Comparison of ENCODE assay signal across 32 mouse cellular contexts in genomic region chr17:36839001-36839400, GRCm38 (mm10). TPM values are rescaled to one million over a fixed set of nuclear protein-coding genes. Genes with fewer than 3 reads are reported as not detected.
A peak's percentile ranks its signal among the peaks of the same experiment; 100 is the strongest.
DNase-seq lines count a peak whose midpoint lies in the region; ATAC-seq and TF ChIP-seq lines count a peak whose summit lies in the region.
"Had no signal": no experiment of that assay in that cellular context is flagged by ENCODE, and none has a peak within 500 bp of the region (broad histone marks: within the 10 kb centered on the region; RNA-seq: fewer than 3 reads in every experiment).

No protein-coding gene starts in this region.

- no peak overlapping the region for H3K27ac ChIP-seq in liver, postnatal 0 days (ENCODE audit: low read depth)
- H3K27ac ChIP-seq in liver, embryonic 12.5 days: no peak overlapping the region
- no peak overlapping the region for H3K27ac ChIP-seq in CH12.LX (ENCODE audit: insufficient read depth, low read depth)
- H3K27ac ChIP-seq in kidney, embryonic 14.5 days (ENCODE audit: low read depth, low read length): no peak overlapping the region
- H3K27ac ChIP-seq in hindbrain, postnatal 0 days: no peak overlapping the region
- H3K27ac ChIP-seq: embryonic facial prominence, embryonic 12.5 days; embryonic facial prominence, embryonic 15.5 days; heart, embryonic 10.5 days; heart, embryonic 13.5 days; hindbrain, embryonic 14.5 days had no signal

- WGBS in liver, postnatal 0 days (ENCODE audit: insufficient replicate concordance): 38% methylated on average over 5 of the region's 5 CpGs
- WGBS in liver, embryonic 12.5 days (ENCODE audit: insufficient replicate concordance): 36% methylated on average over 5 of the region's 5 CpGs
- WGBS in kidney, embryonic 14.5 days: 82% methylated on average over 5 of the region's 5 CpGs
- WGBS in hindbrain, postnatal 0 days: 84% methylated on average over 5 of the region's 5 CpGs

- dilution Hi-C loops in CH12.LX (cut with MboI; ENCODE audit: extremely low pct_ligation_motif_present, extremely low pct_unique_long_range_greater_than_20kb, low sequenced_read_pairs): no loop called here

- H3K4me1 ChIP-seq in liver, postnatal 0 days (ENCODE audit: insufficient read depth): peaks cover 30% of the 10 kb centered on the region
- H3K4me1 ChIP-seq in liver, embryonic 12.5 days: peaks cover 45% of the 10 kb centered on the region
- H3K4me1 ChIP-seq in CH12.LX (ENCODE audit: control insufficient read depth in 1 of 2, insufficient read depth in 2 of 2): peaks cover 8 to 44% of the 10 kb centered on the region in 2 experiments
- H3K4me1 ChIP-seq in kidney, embryonic 14.5 days (ENCODE audit: control insufficient read depth, insufficient read depth, low read length): peaks cover 18% of the 10 kb centered on the region; the same call in 1 of the 2 replicates
- peaks cover 12% of the 10 kb centered on the region for H3K4me1 ChIP-seq in hindbrain, postnatal 0 days (ENCODE audit: insufficient read depth, low read length)

- peaks cover 3% of the 10 kb centered on the region for H3K79me2 ChIP-seq in CH12.LX (replicated peaks; ENCODE audit: control insufficient read depth, extremely low read depth, insufficient read depth, poor library complexity, severe bottlenecking)

- no peak for TF ChIP-seq POLR2A in CH12.LX (IDR thresholded peaks at IDR 0.05; ENCODE audit: low read depth, low read length)

- no peaks in the 10 kb centered on the region for H3K27me3 ChIP-seq in liver, postnatal 0 days (ENCODE audit: insufficient read depth, low read length)
- H3K27me3 ChIP-seq in liver, embryonic 12.5 days (replicated peaks): peaks cover 12% of the 10 kb centered on the region; the same call in 1 of the 2 replicates
- no peaks in the 10 kb centered on the region for H3K27me3 ChIP-seq in CH12.LX (replicated peaks)
- H3K27me3 ChIP-seq in kidney, embryonic 14.5 days (ENCODE audit: control insufficient read depth, insufficient read depth, low read length): no peaks in the 10 kb centered on the region
- H3K27me3 ChIP-seq in hindbrain, postnatal 0 days (ENCODE audit: insufficient read depth, low read length): no peaks in the 10 kb centered on the region
- H3K27me3 ChIP-seq: embryonic facial prominence, embryonic 12.5 days; embryonic facial prominence, embryonic 15.5 days; heart, embryonic 13.5 days had no signal

- TF ChIP-seq RAD21 in CH12.LX (IDR thresholded peaks at IDR 0.05; ENCODE audit: low read depth, low read length): no peak

- no peaks in the 10 kb centered on the region for H3K36me3 ChIP-seq in liver, postnatal 0 days (replicated peaks; ENCODE audit: insufficient read depth, low read length)
- no peaks in the 10 kb centered on the region for H3K36me3 ChIP-seq in liver, embryonic 12.5 days
- peaks cover 6 to 36% of the 10 kb centered on the region in 2 experiments for H3K36me3 ChIP-seq in CH12.LX (replicated peaks in 1 of 2; ENCODE audit: control insufficient read depth in 1 of 2, insufficient read depth in 1 of 2, low read length in 1 of 2)
- H3K36me3 ChIP-seq in kidney, embryonic 14.5 days (ENCODE audit: control insufficient read depth, insufficient read depth, low read length): no peaks in the 10 kb centered on the region
- peaks cover 5% of the 10 kb centered on the region; the same call in 1 of the 2 replicates for H3K36me3 ChIP-seq in hindbrain, postnatal 0 days (ENCODE audit: insufficient read depth, low read length)
- H3K36me3 ChIP-seq: embryonic facial prominence, embryonic 12.5 days had no signal

- ATAC-seq in liver, postnatal 0 days: no peak
- ATAC-seq in liver, embryonic 12.5 days: no peak
- ATAC-seq in kidney, embryonic 14.5 days (ENCODE audit: low FRiP score, low TSS enrichment): no peak
- no peak for ATAC-seq in hindbrain, postnatal 0 days
- ATAC-seq: forebrain, embryonic 14.5 days; forebrain, postnatal 0 days had no signal

- DNase-seq in liver, postnatal 0 days: peak; percentile 10
- DNase-seq in A20 (ENCODE audit: low read depth, low spot score) (peak; percentile 81), CH12.LX (ENCODE audit: extremely low read depth) (peak; percentile 53)
- no peak for DNase-seq in hindbrain, postnatal 0 days (ENCODE audit: low spot score)
- DNase-seq: adrenal gland, adult 2 months; adrenal gland, postnatal 14 days; cerebellum, adult 11 months; cerebellum, adult 2 months; cerebellum, adult 9-11 months; cerebellum, postnatal 25 days; forebrain, postnatal 0 days; gastrocnemius, postnatal 25 days; heart, adult 18-20 months; heart, postnatal 14 days; heart, postnatal 4 days had no signal

- in situ Hi-C loops in CH12.LX (cut with MboI; ENCODE audit: low pct_ligation_motif_present, low pct_unique_long_range_greater_than_20kb, low sequenced_read_pairs): no loop called here

- no peak overlapping the region for H3K9ac ChIP-seq in liver, postnatal 0 days (replicated peaks)
- H3K9ac ChIP-seq in liver, embryonic 12.5 days: no peak overlapping the region
- H3K9ac ChIP-seq in CH12.LX (ENCODE audit: insufficient read depth, low read depth): no peak overlapping the region
- no peak overlapping the region for H3K9ac ChIP-seq in kidney, embryonic 14.5 days (ENCODE audit: low read depth, low read length)
- H3K9ac ChIP-seq in hindbrain, postnatal 0 days (replicated peaks; ENCODE audit: low read length): no peak overlapping the region
- H3K9ac ChIP-seq: embryonic facial prominence, embryonic 12.5 days; embryonic facial prominence, embryonic 15.5 days; forebrain, postnatal 0 days; heart, embryonic 13.5 days; hindbrain, embryonic 14.5 days had no signal

- no peak for TF ChIP-seq CTCF in liver, postnatal 0 days (IDR thresholded peaks at IDR 0.05; ENCODE audit: low read depth)
- TF ChIP-seq CTCF in CH12.LX (conservative IDR thresholded peaks at IDR 0.05 in 1 of 2, IDR thresholded peaks at IDR 0.05 in 1 of 2; ENCODE audit: low read depth in 2 of 2, low read length in 2 of 2): no peak
- TF ChIP-seq CTCF in hindbrain, postnatal 0 days (IDR thresholded peaks at IDR 0.05; ENCODE audit: low read depth): no peak

- TF ChIP-seq EP300 in liver, postnatal 0 days (IDR thresholded peaks at IDR 0.05; ENCODE audit: low read depth): no peak
- TF ChIP-seq EP300 in CH12.LX (IDR thresholded peaks at IDR 0.05; ENCODE audit: low read length): no peak

- H3K4me2 ChIP-seq in liver, postnatal 0 days (ENCODE audit: low read depth, low read length): no peak overlapping the region
- H3K4me2 ChIP-seq in liver, embryonic 12.5 days: no peak overlapping the region
- H3K4me2 ChIP-seq in CH12.LX (ENCODE audit: insufficient read depth, low read depth, poor library complexity, severe bottlenecking): peak overlapping the region; percentile 8; the same call in 1 of the 2 replicates
- no peak overlapping the region for H3K4me2 ChIP-seq in kidney, embryonic 14.5 days (replicated peaks; ENCODE audit: low read depth, low read length)
- no peak overlapping the region for H3K4me2 ChIP-seq in hindbrain, postnatal 0 days (ENCODE audit: low read depth, low read length)
- H3K4me2 ChIP-seq: embryonic facial prominence, embryonic 12.5 days; embryonic facial prominence, embryonic 15.5 days; heart, embryonic 13.5 days; hindbrain, embryonic 14.5 days had no signal

- no peak overlapping the region for H3K4me3 ChIP-seq in liver, postnatal 0 days (ENCODE audit: low read depth, low read length)
- no peak overlapping the region for H3K4me3 ChIP-seq in liver, embryonic 12.5 days
- peak overlapping the region in 1 of 3 experiments; percentile 9 for H3K4me3 ChIP-seq in CH12.LX (replicated peaks in 1 of 3; ENCODE audit: low read depth in 2 of 3, low read length in 2 of 3, poor library complexity in 1 of 3)
- no peak overlapping the region for H3K4me3 ChIP-seq in kidney, embryonic 14.5 days (ENCODE audit: low read length)
- no peak overlapping the region for H3K4me3 ChIP-seq in hindbrain, postnatal 0 days (ENCODE audit: low read length)
- H3K4me3 ChIP-seq: embryonic facial prominence, embryonic 12.5 days; embryonic facial prominence, embryonic 15.5 days; heart, embryonic 10.5 days; heart, embryonic 13.5 days had no signal

- no peaks in the 10 kb centered on the region; the same call in 1 of the 2 replicates for H3K9me3 ChIP-seq in liver, postnatal 0 days (ENCODE audit: low read length)
- no peaks in the 10 kb centered on the region for H3K9me3 ChIP-seq in liver, embryonic 12.5 days (replicated peaks)
- H3K9me3 ChIP-seq in CH12.LX (replicated peaks; ENCODE audit: low read length): no peaks in the 10 kb centered on the region
- no peaks in the 10 kb centered on the region for H3K9me3 ChIP-seq in kidney, embryonic 14.5 days (ENCODE audit: control insufficient read depth, low read length)
- H3K9me3 ChIP-seq in hindbrain, postnatal 0 days (ENCODE audit: low read length): no peaks in the 10 kb centered on the region
- H3K9me3 ChIP-seq: embryonic facial prominence, embryonic 12.5 days; embryonic facial prominence, embryonic 15.5 days; G1E; heart, embryonic 10.5 days; heart, embryonic 13.5 days had no signal

RNA-seq across cellular contexts. Expression of gene Trim26, which starts 2.1 kb away (rescaled TPM):
- 16.8 and 19.1 TPM in 2 replicates for polyA plus RNA-seq in liver, postnatal 0 days (2015; fragmentation: Nextera tagmentation; extraction: Ambion mirVana)
- polyA plus RNA-seq in liver, embryonic 12.5 days (2016; fragmentation: Nextera tagmentation; extraction: Ambion mirVana): 14.4 and 16.2 TPM in 2 replicates
- 17.1 and 19.1 TPM in 2 replicates for total RNA-seq in CH12.LX (2012; rRNA removed)
- total RNA-seq in CH12.LX (2014; rRNA removed): 13.6 and 14.2 TPM in 2 replicates
- polyA plus RNA-seq in CH12.LX (2012; ENCODE audit: insufficient read length, low read depth): 67.0 and 67.1 TPM in 2 replicates
- 23.7 and 32.3 TPM in 2 replicates for polyA plus RNA-seq in kidney, embryonic 14.5 days (2014; fragmentation: Nextera tagmentation; extraction: Ambion mirVana)
- 21.6 and 27.9 TPM in 2 replicates for total RNA-seq in hindbrain, postnatal 0 days (2014; rRNA removed)
- 46.7 and 50.6 TPM in 2 replicates for polyA plus RNA-seq in hindbrain, postnatal 0 days (2015; fragmentation: Nextera tagmentation; extraction: Ambion mirVana)

RNA-seq across cellular contexts. Expression of gene H2-M10.6, which starts 27.0 kb away (rescaled TPM):
- not detected in 2 replicates for polyA plus RNA-seq in liver, postnatal 0 days (2015; fragmentation: Nextera tagmentation; extraction: Ambion mirVana)
- polyA plus RNA-seq in liver, embryonic 12.5 days (2016; fragmentation: Nextera tagmentation; extraction: Ambion mirVana): not detected in 2 replicates
- not detected in 2 replicates for total RNA-seq in CH12.LX (2012; rRNA removed)
- not detected in 2 replicates for total RNA-seq in CH12.LX (2014; rRNA removed)
- 0.20 and 0.27 TPM in 2 replicates for polyA plus RNA-seq in CH12.LX (2012; ENCODE audit: insufficient read length, low read depth)
- polyA plus RNA-seq in kidney, embryonic 14.5 days (2014; fragmentation: Nextera tagmentation; extraction: Ambion mirVana): not detected in 2 replicates
- not detected in 2 replicates for total RNA-seq in hindbrain, postnatal 0 days (2014; rRNA removed)
- polyA plus RNA-seq in hindbrain, postnatal 0 days (2015; fragmentation: Nextera tagmentation; extraction: Ambion mirVana): not detected in 2 replicates
- total RNA-seq: adrenal gland, adult 2 months; adrenal gland, postnatal 14 days; adrenal gland, postnatal 4 days; common myeloid progenitor, adult 5-6 weeks; forebrain, postnatal 0 days; G1E; gastrocnemius, adult 8-10 months; gastrocnemius, postnatal 25 days; heart, adult 18-20 months; heart, postnatal 14 days; heart, postnatal 4 days had no signal
- polyA plus RNA-seq: adrenal gland, adult 2 months; cerebellum, adult 2 months; embryonic facial prominence, embryonic 12.5 days; embryonic facial prominence, embryonic 15.5 days; forebrain, embryonic 11.5 days; forebrain, embryonic 14.5 days; forebrain, postnatal 0 days; frontal cortex, adult 2 months; G1E; heart, embryonic 10.5 days; heart, embryonic 13.5 days; heart, embryonic 16.5 days; hindbrain, embryonic 11.5 days; hindbrain, embryonic 14.5 days; intestine, embryonic 14.5 days had no signal

RNA-seq across cellular contexts. Expression of gene Trim15, which starts 28.0 kb away (rescaled TPM):
- polyA plus RNA-seq in liver, postnatal 0 days (2015; fragmentation: Nextera tagmentation; extraction: Ambion mirVana): 0.12 TPM in 1 of 2 replicates, not detected in the other
- polyA plus RNA-seq in liver, embryonic 12.5 days (2016; fragmentation: Nextera tagmentation; extraction: Ambion mirVana): 0.38 and 0.43 TPM in 2 replicates
- total RNA-seq in CH12.LX (2012; rRNA removed) (not detected in 2 replicates), CH12.LX (2014; rRNA removed) (not detected in 2 replicates)
- 0.14 TPM in 1 of 2 replicates, not detected in the other for polyA plus RNA-seq in CH12.LX (2012; ENCODE audit: insufficient read length, low read depth)
- 0.10 and 0.23 TPM in 2 replicates for polyA plus RNA-seq in kidney, embryonic 14.5 days (2014; fragmentation: Nextera tagmentation; extraction: Ambion mirVana)
- total RNA-seq in hindbrain, postnatal 0 days (2014; rRNA removed): 0.47 TPM in 1 of 2 replicates, not detected in the other
- polyA plus RNA-seq in hindbrain, postnatal 0 days (2015; fragmentation: Nextera tagmentation; extraction: Ambion mirVana): 0.40 and 0.66 TPM in 2 replicates
- total RNA-seq: adrenal gland, adult 2 months; adrenal gland, postnatal 14 days; adrenal gland, postnatal 4 days; gastrocnemius, adult 8-10 months; gastrocnemius, postnatal 25 days; heart, adult 18-20 months; heart, postnatal 14 days; heart, postnatal 4 days had no signal
- polyA plus RNA-seq: adrenal gland, adult 2 months; G1E; heart, embryonic 10.5 days had no signal

RNA-seq across cellular contexts. Expression of gene Trim10, which starts 30.4 kb away (rescaled TPM):
- polyA plus RNA-seq in liver, postnatal 0 days (2015; fragmentation: Nextera tagmentation; extraction: Ambion mirVana): 85.7 and 86.7 TPM in 2 replicates
- 227 and 235 TPM in 2 replicates for polyA plus RNA-seq in liver, embryonic 12.5 days (2016; fragmentation: Nextera tagmentation; extraction: Ambion mirVana)
- total RNA-seq in CH12.LX (2012; rRNA removed) (not detected in 2 replicates), CH12.LX (2014; rRNA removed) (not detected in 2 replicates)
- polyA plus RNA-seq in CH12.LX (2012; ENCODE audit: insufficient read length, low read depth): not detected in 2 replicates
- 1.3 and 2.9 TPM in 2 replicates for polyA plus RNA-seq in kidney, embryonic 14.5 days (2014; fragmentation: Nextera tagmentation; extraction: Ambion mirVana)
- 0.11 TPM in 1 of 2 replicates, not detected in the other for total RNA-seq in hindbrain, postnatal 0 days (2014; rRNA removed)
- polyA plus RNA-seq in hindbrain, postnatal 0 days (2015; fragmentation: Nextera tagmentation; extraction: Ambion mirVana): 0.19 and 0.23 TPM in 2 replicates
- total RNA-seq: forebrain, postnatal 0 days; gastrocnemius, adult 8-10 months had no signal

RNA-seq across cellular contexts. Expression of gene Trim40, which starts 50.9 kb away (rescaled TPM):
- polyA plus RNA-seq in liver, postnatal 0 days (2015; fragmentation: Nextera tagmentation; extraction: Ambion mirVana): not detected in 2 replicates
- not detected in 2 replicates for polyA plus RNA-seq in liver, embryonic 12.5 days (2016; fragmentation: Nextera tagmentation; extraction: Ambion mirVana)
- total RNA-seq in CH12.LX (2012; rRNA removed) (0.13 TPM in 1 of 2 replicates, not detected in the other), CH12.LX (2014; rRNA removed) (not detected in 2 replicates)
- polyA plus RNA-seq in CH12.LX (2012; ENCODE audit: insufficient read length, low read depth): 0.14 and 0.22 TPM in 2 replicates
- polyA plus RNA-seq in kidney, embryonic 14.5 days (2014; fragmentation: Nextera tagmentation; extraction: Ambion mirVana): not detected in 2 replicates
- total RNA-seq in hindbrain, postnatal 0 days (2014; rRNA removed): not detected in 2 replicates
- polyA plus RNA-seq in hindbrain, postnatal 0 days (2015; fragmentation: Nextera tagmentation; extraction: Ambion mirVana): 0.13 TPM in 1 of 2 replicates, not detected in the other
- total RNA-seq: adrenal gland, postnatal 14 days; common myeloid progenitor, adult 5-6 weeks; G1E; gastrocnemius, adult 8-10 months; gastrocnemius, postnatal 25 days; heart, adult 18-20 months; heart, postnatal 14 days; heart, postnatal 4 days had no signal
- polyA plus RNA-seq: embryonic facial prominence, embryonic 12.5 days; embryonic facial prominence, embryonic 15.5 days; forebrain, embryonic 11.5 days; forebrain, embryonic 14.5 days; G1E; heart, embryonic 10.5 days; heart, embryonic 13.5 days; hindbrain, embryonic 11.5 days; hindbrain, embryonic 14.5 days had no signal
